Mouse (Mus musculus): ENCODE results near the gene Ppp2r5e. TPM values are rescaled to one million over a fixed set of nuclear protein-coding genes. Genes with fewer than 3 reads are reported as not detected.

The Ppp2r5e gene
- polyA plus RNA-seq, 1 experiment from 2014 or later: 6.3 TPM

- no peaks in the 10 kb centered on the region for H3K36me3 ChIP-seq (ENCODE audit: control insufficient read depth, insufficient read depth, low read length)
- peaks cover 7% of the 10 kb centered on the region; the same call in 1 of the 2 replicates for H3K4me1 ChIP-seq (ENCODE audit: control insufficient read depth, insufficient read depth, low read length)
- H3K9me3 ChIP-seq (ENCODE audit: control insufficient read depth, low read length): no peaks in the 10 kb centered on the region
- no peak overlapping the region for H3K27ac ChIP-seq (ENCODE audit: low read length)
- no peak overlapping the region for H3K4me3 ChIP-seq (ENCODE audit: low read length)
- WGBS: 70% methylated on average over 2 of the region's 2 CpGs
- no peak overlapping the region for H3K4me2 ChIP-seq (ENCODE audit: low read depth, low read length)
- no peaks in the 10 kb centered on the region for H3K27me3 ChIP-seq (replicated peaks; ENCODE audit: control insufficient read depth, insufficient read depth, low read length)
- peak; percentile 48; the same call in 1 of the 2 replicates for ATAC-seq
- no peak overlapping the region for H3K9ac ChIP-seq (ENCODE audit: low read depth, low read length)
These were observed 123.0 kb downstream of the Ppp2r5e start for GRCm38 (mm10) chr12:75473021-75473420.

DNA sequence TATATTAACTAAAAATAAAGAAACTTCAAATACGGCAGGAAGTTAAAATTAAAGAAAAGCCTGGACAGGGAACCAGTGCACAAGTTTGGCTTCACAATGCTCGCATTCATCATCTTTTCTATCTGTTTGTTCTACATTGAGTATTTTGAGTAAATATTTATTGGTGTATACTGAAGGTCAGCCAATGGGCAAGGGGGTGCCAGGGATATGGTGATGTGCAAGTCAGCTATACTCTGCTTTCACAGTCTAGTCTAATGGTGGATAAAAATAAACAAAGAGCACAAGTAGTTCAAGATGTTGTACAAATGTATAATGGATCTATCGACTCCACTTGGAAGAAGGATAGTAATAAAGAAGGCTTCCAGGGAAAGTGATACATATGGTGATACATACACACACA, 123.9 kb downstream of the Ppp2r5e start:
- no peaks in the 10 kb centered on the region for H3K9me3 ChIP-seq (ENCODE audit: control insufficient read depth, low read length)
- H3K4me1 ChIP-seq (ENCODE audit: control insufficient read depth, insufficient read depth, low read length): peaks cover 7% of the 10 kb centered on the region; the same call in 1 of the 2 replicates
- H3K36me3 ChIP-seq (ENCODE audit: control insufficient read depth, insufficient read depth, low read length): no peaks in the 10 kb centered on the region
- no peak overlapping the region for H3K4me2 ChIP-seq (ENCODE audit: low read depth, low read length)
- H3K27ac ChIP-seq (ENCODE audit: low read length): no peak overlapping the region
- no peak for ATAC-seq
- WGBS: 62% methylated on average over 3 of the region's 3 CpGs
- H3K27me3 ChIP-seq (replicated peaks; ENCODE audit: control insufficient read depth, insufficient read depth, low read length): no peaks in the 10 kb centered on the region
- no peak overlapping the region for H3K9ac ChIP-seq (ENCODE audit: low read depth, low read length)
- H3K4me3 ChIP-seq (ENCODE audit: low read length): no peak overlapping the region

DNA sequence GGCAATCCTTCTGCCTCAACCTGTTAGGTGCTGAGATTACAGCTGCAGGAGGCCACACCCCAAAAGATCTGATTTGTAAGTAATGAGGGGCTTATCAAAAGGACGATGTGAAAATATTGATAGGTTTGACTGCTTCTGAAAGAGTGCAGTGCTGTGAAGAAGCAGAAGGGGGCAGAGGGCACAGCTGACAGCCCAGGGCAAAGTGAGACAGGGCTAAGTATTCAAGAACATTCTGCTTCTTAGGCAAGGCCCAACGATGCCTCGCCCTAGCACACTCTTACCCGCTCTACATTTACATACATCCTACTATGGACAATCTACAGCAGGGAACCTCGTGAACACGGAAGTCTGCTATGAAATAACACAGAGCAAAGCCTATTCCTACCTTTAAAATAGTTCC, 128.2 kb downstream of the Ppp2r5e start:
- 84% methylated on average over 6 of the region's 6 CpGs for WGBS
- no peak overlapping the region for H3K9ac ChIP-seq (ENCODE audit: low read depth, low read length)
- H3K4me3 ChIP-seq (ENCODE audit: low read length): no peak overlapping the region
- H3K27me3 ChIP-seq (replicated peaks; ENCODE audit: control insufficient read depth, insufficient read depth, low read length): no peaks in the 10 kb centered on the region
- H3K9me3 ChIP-seq (ENCODE audit: control insufficient read depth, low read length): no peaks in the 10 kb centered on the region
- H3K36me3 ChIP-seq (ENCODE audit: control insufficient read depth, insufficient read depth, low read length): 0 out of 2 replicates have a peak, but pooled peaks cover 2% of the 10 kb centered on the region
- H3K4me1 ChIP-seq (ENCODE audit: control insufficient read depth, insufficient read depth, low read length): peaks cover 5% of the 10 kb centered on the region; the same call in 1 of the 2 replicates
- no peak overlapping the region for H3K27ac ChIP-seq (ENCODE audit: low read length)
- no peak overlapping the region for H3K4me2 ChIP-seq (ENCODE audit: low read depth, low read length)
- ATAC-seq: 0 out of 2 replicates have a peak, but pooled peaks have one; percentile 55

DNA sequence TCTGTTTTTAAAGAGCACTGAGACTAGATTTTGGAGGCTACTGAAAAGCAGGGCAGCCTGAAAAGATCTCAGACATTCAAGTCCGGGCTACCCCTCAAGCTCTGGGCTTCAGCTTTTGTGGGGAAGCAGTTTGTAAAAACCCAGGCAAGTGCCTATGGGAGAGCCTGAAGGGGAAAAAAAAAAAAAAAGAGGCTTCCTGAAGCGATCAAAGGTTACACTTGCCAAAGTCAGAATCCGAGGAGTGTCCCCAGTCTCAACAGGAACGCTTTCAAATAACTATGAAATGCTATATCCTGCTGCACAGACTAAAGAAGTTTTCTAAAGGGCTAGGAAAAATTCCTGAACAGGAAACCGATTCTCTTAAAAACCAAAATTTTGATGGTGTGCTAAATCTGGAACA, 128.9 kb downstream of the Ppp2r5e start:
- Histone ChIP-seq H3K27me3 (replicated peaks; ENCODE audit: control insufficient read depth, insufficient read depth, low read length) (no peaks in the 10 kb centered on the region), H3K9me3 (ENCODE audit: control insufficient read depth, low read length) (no peaks in the 10 kb centered on the region), H3K9ac (ENCODE audit: low read depth, low read length) (no peak overlapping the region), H3K4me1 (ENCODE audit: control insufficient read depth, insufficient read depth, low read length) (no peaks in the 10 kb centered on the region; the same call in 1 of the 2 replicates), H3K36me3 (ENCODE audit: control insufficient read depth, insufficient read depth, low read length) (0 out of 2 replicates have a peak, but pooled peaks cover 2% of the 10 kb centered on the region), H3K4me2 (ENCODE audit: low read depth, low read length) (no peak overlapping the region), H3K27ac (ENCODE audit: low read length) (no peak overlapping the region), H3K4me3 (ENCODE audit: low read length) (no peak overlapping the region)
- 76% methylated on average over 5 of the region's 5 CpGs for WGBS
- no peak for ATAC-seq

GRCm38 (mm10) chr12:75466206-75466605, 129.8 kb downstream of the Ppp2r5e start:
- no peak overlapping the region for H3K9ac ChIP-seq (ENCODE audit: low read depth, low read length)
- H3K27ac ChIP-seq (ENCODE audit: low read length): no peak overlapping the region
- H3K4me1 ChIP-seq (ENCODE audit: control insufficient read depth, insufficient read depth, low read length): no peaks in the 10 kb centered on the region; the same call in 1 of the 2 replicates
- no peaks in the 10 kb centered on the region for H3K27me3 ChIP-seq (replicated peaks; ENCODE audit: control insufficient read depth, insufficient read depth, low read length)
- no peak overlapping the region for H3K4me3 ChIP-seq (ENCODE audit: low read length)
- H3K4me2 ChIP-seq (ENCODE audit: low read depth, low read length): no peak overlapping the region
- H3K9me3 ChIP-seq (ENCODE audit: control insufficient read depth, low read length): no peaks in the 10 kb centered on the region
- 86% methylated on average over 7 of the region's 7 CpGs for WGBS
- no peak for ATAC-seq
- H3K36me3 ChIP-seq (ENCODE audit: control insufficient read depth, insufficient read depth, low read length): 0 out of 2 replicates have a peak, but pooled peaks cover 2% of the 10 kb centered on the region

DNA sequence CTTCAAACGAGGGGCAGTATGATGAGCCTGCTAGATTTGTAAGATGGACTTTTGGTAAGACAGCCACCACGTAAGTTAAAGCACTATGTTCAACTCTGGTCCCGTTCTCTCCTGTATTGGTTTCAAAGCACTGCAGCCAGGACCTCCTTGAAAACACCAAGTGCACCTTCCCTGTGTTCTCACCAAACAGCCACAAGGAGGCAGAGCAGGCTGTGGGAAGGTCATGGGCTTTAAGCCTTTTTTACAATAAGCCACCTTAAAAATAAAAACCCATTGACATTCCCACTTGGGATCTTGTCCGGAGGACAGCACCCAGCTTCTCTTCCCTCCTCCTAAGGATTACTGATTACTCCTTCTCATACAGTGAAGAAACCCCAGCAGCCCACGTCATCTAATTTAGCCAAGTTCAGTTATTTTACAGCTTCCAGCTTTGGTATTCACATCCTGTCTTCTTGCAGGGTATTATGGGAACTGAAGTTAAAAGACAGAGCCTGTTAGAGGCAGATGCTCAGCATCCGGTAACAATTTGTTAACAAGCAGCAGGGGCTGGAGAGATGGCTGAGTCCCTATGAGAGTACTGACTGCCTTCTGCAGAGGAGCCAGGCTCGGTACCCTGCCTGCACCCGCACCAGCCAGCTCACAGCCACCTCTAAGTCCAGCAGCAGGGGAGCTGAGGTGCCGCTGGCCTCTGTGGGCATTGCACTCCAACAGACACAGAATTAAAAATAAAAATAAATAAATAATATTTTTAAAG, 131.9 kb downstream of the Ppp2r5e start:
- Histone ChIP-seq H3K4me3 (ENCODE audit: low read length) (no peak overlapping the region), H3K9me3 (ENCODE audit: control insufficient read depth, low read length) (no peaks in the 10 kb centered on the region), H3K27me3 (replicated peaks; ENCODE audit: control insufficient read depth, insufficient read depth, low read length) (no peaks in the 10 kb centered on the region), H3K27ac (ENCODE audit: low read length) (no peak overlapping the region), H3K36me3 (ENCODE audit: control insufficient read depth, insufficient read depth, low read length) (peaks cover 5% of the 10 kb centered on the region; the same call in 1 of the 2 replicates), H3K9ac (ENCODE audit: low read depth, low read length) (no peak overlapping the region), H3K4me2 (ENCODE audit: low read depth, low read length) (no peak overlapping the region), H3K4me1 (ENCODE audit: control insufficient read depth, insufficient read depth, low read length) (no peaks in the 10 kb centered on the region; the same call in 1 of the 2 replicates)
- ATAC-seq: no peak
- 71% methylated on average over 9 of the region's 9 CpGs for WGBS

- no peak overlapping the region for H3K4me3 ChIP-seq (ENCODE audit: low read length)
- no peak overlapping the region for H3K27ac ChIP-seq (ENCODE audit: low read length)
- no peak overlapping the region for H3K9ac ChIP-seq (ENCODE audit: low read depth, low read length)
- ATAC-seq: no peak
- no peaks in the 10 kb centered on the region for H3K9me3 ChIP-seq (ENCODE audit: control insufficient read depth, low read length)
- H3K4me2 ChIP-seq (ENCODE audit: low read depth, low read length): no peak overlapping the region
- H3K36me3 ChIP-seq (ENCODE audit: control insufficient read depth, insufficient read depth, low read length): peaks cover 8% of the 10 kb centered on the region; the same call in 1 of the 2 replicates
- 88% methylated on average over 5 of the region's 5 CpGs for WGBS
- H3K4me1 ChIP-seq (ENCODE audit: control insufficient read depth, insufficient read depth, low read length): no peaks in the 10 kb centered on the region
- no peaks in the 10 kb centered on the region for H3K27me3 ChIP-seq (replicated peaks; ENCODE audit: control insufficient read depth, insufficient read depth, low read length)
These were observed 135.5 kb downstream of the Ppp2r5e start for GRCm38 (mm10) chr12:75460561-75460960.

GRCm38 (mm10) chr12:75459656-75460055, 136.4 kb downstream of the Ppp2r5e start:
- no peak for ATAC-seq
- Histone ChIP-seq H3K4me1 (ENCODE audit: control insufficient read depth, insufficient read depth, low read length) (no peaks in the 10 kb centered on the region), H3K27ac (ENCODE audit: low read length) (no peak overlapping the region), H3K9ac (ENCODE audit: low read depth, low read length) (no peak overlapping the region), H3K27me3 (replicated peaks; ENCODE audit: control insufficient read depth, insufficient read depth, low read length) (no peaks in the 10 kb centered on the region), H3K4me2 (ENCODE audit: low read depth, low read length) (no peak overlapping the region), H3K4me3 (ENCODE audit: low read length) (no peak overlapping the region), H3K36me3 (ENCODE audit: control insufficient read depth, insufficient read depth, low read length) (peaks cover 8% of the 10 kb centered on the region; the same call in 1 of the 2 replicates), H3K9me3 (ENCODE audit: control insufficient read depth, low read length) (no peaks in the 10 kb centered on the region)
- 94% methylated on average over 5 of the region's 5 CpGs for WGBS

DNA sequence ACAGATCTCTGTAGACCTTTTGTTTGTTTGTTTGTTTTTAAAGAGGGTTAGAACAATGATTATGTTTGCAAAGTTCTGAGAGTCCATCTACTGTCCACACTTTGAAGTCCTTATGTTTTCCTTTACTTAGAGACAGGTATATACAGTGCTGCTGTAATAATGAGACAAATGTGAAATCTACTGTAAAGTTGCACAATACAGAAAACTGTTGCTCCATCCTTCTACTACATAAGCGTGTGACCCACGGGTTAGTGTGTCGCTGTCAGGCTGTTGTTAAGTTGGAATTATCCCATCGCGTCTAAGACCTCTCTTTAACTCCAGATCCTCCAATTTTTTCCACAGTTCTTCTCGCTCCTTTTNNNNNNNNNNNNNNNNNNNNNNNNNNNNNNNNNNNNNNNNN, 142.6 kb downstream of the Ppp2r5e start:
- Histone ChIP-seq H3K9ac (ENCODE audit: low read depth, low read length) (no peak overlapping the region), H3K4me1 (ENCODE audit: control insufficient read depth, insufficient read depth, low read length) (no peaks in the 10 kb centered on the region), H3K4me3 (ENCODE audit: low read length) (no peak overlapping the region), H3K27ac (ENCODE audit: low read length) (no peak overlapping the region), H3K36me3 (ENCODE audit: control insufficient read depth, insufficient read depth, low read length) (peaks cover 2% of the 10 kb centered on the region; the same call in 1 of the 2 replicates), H3K4me2 (ENCODE audit: low read depth, low read length) (no peak overlapping the region), H3K9me3 (ENCODE audit: control insufficient read depth, low read length) (no peaks in the 10 kb centered on the region), H3K27me3 (replicated peaks; ENCODE audit: control insufficient read depth, insufficient read depth, low read length) (no peaks in the 10 kb centered on the region)
- WGBS: 92% methylated on average over 6 of the region's 6 CpGs
- no peak for ATAC-seq

All from intestine, embryonic 16.5 days (tissue).